Mouse (Mus musculus): Measurements from ENCODE around the gene Armcx5.
"Not testable (repeated sequence)": the region's sequence is repeated elsewhere in the genome, so short reads cannot be mapped to it uniquely, and the experiment has no call there.

The Armcx5 gene

DNA sequence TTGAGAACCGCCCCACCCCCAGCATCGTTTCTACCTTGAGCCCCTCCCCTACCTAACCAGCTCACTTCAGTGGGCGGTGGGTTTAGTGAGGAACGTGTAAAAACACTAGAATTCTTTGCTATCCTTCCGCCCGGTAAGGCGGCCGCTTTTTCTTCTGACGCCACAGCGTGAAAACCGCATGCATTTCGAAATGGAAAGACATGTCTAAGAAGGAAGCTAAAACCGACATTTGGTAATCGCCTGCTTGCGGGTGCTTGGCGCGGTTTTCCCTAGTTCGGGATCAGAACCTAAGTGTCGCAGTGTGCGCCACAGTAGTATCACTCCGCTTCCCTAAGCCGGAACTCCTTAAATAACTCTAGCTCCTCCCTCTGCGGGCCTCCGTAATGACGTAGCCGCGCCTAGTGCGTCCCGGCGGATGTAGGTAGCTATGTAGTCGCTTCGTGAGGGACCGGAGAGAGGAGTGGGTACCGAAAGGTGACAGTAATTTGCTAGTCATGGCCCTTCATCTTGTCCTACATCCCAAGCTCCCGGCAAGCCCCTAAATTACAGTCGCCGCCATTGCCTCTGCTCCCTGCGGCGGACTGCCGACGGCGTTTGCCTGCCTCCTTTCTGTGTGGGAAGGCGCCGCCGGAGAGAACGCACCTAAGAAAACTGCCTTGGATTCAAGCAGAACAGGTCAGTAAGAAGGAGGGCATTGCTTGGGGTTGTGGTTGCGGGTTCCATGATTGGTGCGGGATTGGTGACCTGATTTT is at the start of gene Armcx5, which contains the start of gene Gprasp1:
Gene Armcx5, plus strand, starts transcription at position 430 of the 752 bp plus-strand sequence.
Gene Gprasp1, plus strand, starts transcription at position 430 of the 752 bp plus-strand sequence.
- peak; percentile 80 for DNase-seq

GRCm38 (mm10) chrX:135693633-135694032 is 48.9 kb upstream of the Armcx5 start, which contains the start of gene Tcp11x2:
Tcp11x2 (minus strand) TSS chrX:135693790.
- no peak for DNase-seq

DNA sequence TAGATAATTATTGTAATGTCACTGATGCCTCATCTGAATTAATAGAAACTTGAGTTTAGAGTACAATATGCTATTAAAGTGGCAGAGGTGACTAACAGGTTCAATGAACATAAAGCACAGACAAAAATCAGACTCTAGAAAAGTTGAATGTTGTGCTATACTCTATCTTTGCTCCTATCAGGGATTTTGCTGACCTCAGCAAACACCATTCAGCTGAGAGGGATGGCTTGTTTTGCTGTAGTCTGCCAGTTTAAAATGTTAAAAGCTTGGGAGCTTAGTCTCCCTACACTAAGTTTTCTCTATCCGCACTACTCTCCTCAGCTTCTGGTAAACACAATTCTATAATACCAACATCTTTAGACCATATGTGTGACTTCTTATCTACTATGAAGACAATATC is 39.4 kb upstream of the Armcx5 start:
- no peak for DNase-seq

- DNase-seq, result no peak
Observed at GRCm38 (mm10) chrX:135704349-135704748, 38.2 kb upstream of the Armcx5 start.

GRCm38 (mm10) chrX:135712845-135713244 is 29.7 kb upstream of the Armcx5 start:
- DNase-seq, result no peak

- DNase-seq, result no peak
Observed at GRCm38 (mm10) chrX:135725161-135725560, 17.4 kb upstream of the Armcx5 start, which contains the start of gene Tmsb15a. Tmsb15a (minus strand) TSS chrX:135725261.

DNA sequence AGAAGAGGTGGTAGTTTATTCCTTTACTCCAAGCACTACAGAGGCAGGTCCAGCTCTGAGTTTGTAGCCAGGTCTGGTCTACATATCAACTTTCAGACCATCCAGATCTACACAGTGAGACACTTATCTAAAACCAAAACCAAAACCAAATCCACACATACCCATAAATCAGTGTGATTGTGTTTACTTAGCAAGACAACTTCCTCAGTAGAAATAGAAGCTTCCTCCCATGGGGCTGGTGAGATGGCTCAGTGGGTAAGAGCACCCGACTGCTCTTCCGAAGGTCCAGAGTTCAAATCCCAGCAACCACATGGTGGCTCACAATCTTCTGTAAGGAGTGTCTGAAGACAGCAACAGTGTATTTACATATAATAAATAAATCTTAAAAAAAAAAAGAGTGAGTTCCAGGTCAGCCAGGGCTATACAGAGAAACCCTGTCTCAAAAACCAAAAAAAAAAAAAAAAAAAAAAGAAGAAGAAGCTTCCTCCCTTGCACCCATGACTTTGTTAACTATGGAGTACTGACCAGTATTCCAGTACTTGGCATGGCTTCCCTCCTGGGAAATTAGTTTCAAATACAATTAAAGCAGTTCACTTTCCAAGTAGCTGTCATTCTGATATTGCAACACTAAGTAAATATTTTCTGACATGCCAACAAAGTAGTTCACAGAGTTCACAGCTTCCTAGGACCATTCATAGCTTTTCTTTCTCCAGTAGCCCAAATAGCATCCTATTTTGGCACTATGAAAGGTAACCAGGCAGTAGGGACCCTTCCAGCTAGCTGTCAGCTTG is 3.6 kb upstream of the Armcx5 start:
- DNase-seq, result no peak

- no peak for DNase-seq
Observed at GRCm38 (mm10) chrX:135743056-135743355, 473 bp downstream of the Armcx5 start.

- DNase-seq, result not testable (repeated sequence)
Observed at GRCm38 (mm10) chrX:135745376-135745775, 2.8 kb downstream of the Armcx5 start.

DNA sequence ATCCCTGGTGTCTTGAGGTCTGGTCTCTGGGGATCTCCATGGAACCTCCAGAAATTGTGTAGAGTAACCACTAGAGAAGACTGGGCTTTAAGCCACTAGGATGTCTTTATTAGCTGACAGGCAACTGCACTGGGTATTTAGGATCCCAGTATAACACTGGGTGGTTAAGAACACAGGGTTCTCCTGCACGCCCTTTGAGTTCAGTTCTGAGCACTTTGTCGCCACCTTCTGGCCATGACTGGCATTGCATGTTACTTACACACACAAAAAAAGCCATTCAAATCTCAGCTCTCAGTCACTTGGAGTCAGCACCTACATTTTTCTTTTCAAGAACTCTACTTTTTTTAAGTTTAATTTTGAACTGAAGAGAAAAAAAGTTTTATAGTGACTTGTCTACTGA is 10.3 kb downstream of the Armcx5 start:
- DNase-seq, result peak; percentile 69

- DNase-seq, result peak; percentile 47
Observed at GRCm38 (mm10) chrX:135761707-135762106, 19.2 kb downstream of the Armcx5 start.

GRCm38 (mm10) chrX:135768043-135768548 is 25.6 kb downstream of the Armcx5 start:
- no peak for DNase-seq

GRCm38 (mm10) chrX:135768565-135768964 is 26.0 kb downstream of the Armcx5 start:
- no peak for DNase-seq

DNA sequence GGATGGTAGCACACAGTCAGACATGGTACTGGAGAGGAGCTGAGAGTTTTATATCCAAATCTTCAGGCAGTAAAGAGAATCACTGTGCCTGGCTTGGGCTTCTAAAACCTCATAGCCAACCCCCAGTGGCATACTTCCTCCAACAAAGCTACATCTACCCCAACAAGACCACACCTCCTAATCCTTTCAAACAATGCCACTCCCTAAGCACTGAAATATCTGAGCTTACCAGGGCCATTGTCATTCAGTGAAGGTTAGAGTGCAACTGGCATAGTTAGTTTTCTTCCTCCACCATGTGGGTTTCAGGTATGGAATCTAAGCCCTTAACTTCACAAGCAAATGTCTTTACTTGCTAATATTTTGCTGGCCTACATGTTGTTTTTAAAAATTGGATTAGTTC is 49.0 kb downstream of the Armcx5 start:
- no peak for DNase-seq

- no peak for DNase-seq
Observed at GRCm38 (mm10) chrX:135792326-135792725, 49.8 kb downstream of the Armcx5 start.

GRCm38 (mm10) chrX:135795591-135796304 is 53.2 kb downstream of the Armcx5 start:
- peak; percentile 56 for DNase-seq

GRCm38 (mm10) chrX:135796305-135797211 is 54.0 kb downstream of the Armcx5 start:
- not testable (repeated sequence) for DNase-seq
